Mouse (Mus musculus): Measurements from ENCODE around the gene Scaf8.
"Not testable (repeated sequence)": the region's sequence is repeated elsewhere in the genome, so short reads cannot be mapped to it uniquely, and the experiment has no call there.

Gene Scaf8

DNA sequence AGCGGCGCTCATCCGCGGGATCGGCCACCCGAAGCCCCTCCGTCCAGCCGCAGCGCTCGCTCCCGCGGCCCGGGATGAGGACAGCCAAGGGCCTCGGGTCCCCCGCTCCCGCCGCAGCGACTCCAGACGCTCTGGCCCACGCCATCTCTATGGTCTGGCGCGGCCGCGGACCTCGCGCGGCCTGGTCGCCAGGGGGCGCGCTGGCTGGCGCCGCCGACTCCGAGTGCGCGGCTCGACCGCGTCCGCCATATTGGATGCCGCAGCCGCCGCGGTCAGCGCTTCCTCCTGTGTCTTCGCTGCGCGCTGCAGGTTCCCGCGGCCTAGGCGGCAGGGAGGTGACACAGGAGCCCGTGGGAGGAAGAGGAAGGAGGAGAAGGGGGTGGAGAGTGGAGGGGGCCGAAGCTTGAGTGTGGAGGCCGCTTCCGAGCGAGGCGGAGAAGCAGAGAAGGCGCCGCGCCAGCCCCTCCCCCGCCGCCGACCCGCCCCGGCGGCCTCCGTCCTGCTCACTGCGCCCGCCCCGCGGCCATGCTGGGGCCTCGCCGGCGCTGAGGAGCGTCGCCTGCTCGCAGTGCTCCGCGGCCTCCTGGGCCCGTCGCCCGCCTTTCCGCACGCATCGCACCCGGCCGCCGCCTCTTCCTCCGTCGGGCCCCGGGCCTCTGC lies at the start of gene Scaf8:
TSS of gene Scaf8 (plus strand) at position 253 of the 660 bp plus-strand sequence.
- DNase-seq = peak; percentile 99

DNA sequence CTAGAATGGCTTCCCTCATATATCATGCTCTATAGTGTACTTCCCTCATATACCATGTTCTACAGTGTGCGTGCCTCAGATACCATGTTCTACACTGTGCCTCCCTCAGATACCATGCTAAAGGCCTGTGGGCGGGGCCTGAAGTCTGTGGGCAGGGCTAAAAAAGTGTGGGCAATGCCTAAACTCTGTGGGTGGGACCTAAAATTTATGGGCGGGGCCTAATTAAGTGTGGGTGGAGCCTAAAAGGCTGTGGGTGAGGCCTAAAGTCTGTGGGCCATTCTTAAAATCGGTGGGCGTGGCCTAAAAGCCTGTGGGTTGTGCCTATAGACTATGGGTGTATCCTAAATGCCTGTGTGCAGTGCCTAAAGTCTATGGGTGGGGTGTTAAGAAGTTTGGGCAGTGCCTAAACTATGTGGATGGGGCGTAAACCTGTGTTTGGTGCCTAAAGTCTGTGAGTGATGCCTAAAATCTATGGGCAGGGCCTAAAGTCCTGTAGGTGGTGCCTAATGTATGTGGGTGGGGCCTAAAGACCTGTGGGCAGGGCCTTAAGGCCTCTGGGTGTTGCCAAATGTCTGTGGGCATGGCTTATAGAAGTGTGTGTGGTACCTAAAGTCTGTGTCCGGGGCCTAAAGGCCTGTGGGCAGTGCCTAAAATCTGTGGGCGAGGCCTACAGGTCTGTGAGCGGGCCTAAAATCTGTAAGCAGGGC lies 39.5 kb upstream of the Scaf8 start:
- peak; percentile 84 for DNase-seq

DNA sequence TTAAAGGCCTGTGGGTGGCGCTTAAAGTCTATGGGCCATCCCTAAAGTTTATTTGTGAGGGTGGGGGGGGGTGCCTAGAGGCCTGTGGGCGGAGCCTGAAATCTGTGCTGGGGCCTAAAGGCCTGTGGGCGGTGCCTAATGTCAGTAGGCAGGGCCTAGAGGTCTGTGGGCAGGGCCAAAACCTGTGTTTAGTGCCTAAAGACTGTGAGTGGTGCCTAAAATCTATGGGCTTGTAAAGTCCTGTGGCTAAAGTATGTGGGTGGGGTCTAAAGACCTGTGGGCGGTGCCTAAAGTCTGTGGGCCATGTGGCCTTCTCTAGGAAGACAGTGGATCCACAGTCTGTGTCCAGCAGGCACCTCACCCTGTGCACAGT lies 38.9 kb upstream of the Scaf8 start:
- peak; percentile 84 for DNase-seq

DNA sequence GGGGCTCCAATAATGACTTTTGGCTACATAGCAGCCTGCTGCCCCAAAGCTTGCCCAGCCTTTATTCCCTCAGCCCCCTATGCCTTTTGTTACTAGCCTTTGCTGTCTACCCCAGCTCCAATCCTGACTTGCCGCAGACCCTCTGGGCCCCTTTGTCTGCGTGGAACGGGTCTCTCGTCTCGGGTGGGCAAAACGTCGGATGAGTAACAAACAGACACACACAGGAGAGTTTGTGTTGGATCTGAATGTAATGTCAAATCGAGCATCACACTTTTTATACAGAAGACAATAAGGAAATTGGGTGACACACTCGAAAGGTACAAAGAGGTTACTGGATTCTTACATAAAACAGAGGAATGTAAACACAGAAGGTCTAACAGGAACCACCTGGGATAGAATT lies 36.8 kb upstream of the Scaf8 start:
- not testable (repeated sequence) for DNase-seq

DNA sequence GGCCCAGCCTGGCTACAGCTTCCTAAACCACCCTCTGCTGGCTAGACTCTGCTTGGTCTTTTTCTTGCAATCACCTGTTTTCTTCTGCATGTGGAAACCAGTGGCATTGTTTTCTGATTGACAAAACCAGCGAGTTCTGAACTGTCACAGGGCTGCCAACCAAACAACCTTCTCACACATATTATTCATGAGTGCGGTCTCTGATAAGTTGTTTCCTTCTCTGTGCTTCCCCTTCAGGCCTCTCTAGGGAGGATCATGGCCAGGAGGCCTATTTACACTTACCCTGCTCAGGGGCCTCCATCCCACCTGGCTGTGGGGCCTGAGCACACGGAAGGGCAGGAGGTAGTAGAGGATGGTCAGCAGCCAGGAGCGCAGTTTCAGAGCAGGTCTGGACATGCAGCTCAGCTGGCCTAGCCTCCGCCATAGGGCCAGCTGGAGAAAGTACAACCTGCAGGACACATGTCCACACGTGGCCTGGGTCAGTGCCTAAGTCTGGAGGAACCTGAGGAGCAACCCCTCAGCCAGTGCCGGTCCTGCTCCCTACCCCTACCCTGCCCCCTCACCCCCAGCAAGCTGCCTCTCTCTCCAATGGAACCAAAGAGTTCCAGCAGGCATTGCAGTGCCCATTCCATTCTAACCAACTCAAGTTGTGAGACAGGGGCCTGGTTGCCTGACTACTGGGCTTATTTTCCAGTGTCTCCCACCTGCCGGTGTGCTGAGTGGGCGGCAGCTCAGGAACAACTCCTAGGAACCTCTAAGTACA lies 34.0 kb upstream of the Scaf8 start:
- peak; percentile 91 for DNase-seq

DNA sequence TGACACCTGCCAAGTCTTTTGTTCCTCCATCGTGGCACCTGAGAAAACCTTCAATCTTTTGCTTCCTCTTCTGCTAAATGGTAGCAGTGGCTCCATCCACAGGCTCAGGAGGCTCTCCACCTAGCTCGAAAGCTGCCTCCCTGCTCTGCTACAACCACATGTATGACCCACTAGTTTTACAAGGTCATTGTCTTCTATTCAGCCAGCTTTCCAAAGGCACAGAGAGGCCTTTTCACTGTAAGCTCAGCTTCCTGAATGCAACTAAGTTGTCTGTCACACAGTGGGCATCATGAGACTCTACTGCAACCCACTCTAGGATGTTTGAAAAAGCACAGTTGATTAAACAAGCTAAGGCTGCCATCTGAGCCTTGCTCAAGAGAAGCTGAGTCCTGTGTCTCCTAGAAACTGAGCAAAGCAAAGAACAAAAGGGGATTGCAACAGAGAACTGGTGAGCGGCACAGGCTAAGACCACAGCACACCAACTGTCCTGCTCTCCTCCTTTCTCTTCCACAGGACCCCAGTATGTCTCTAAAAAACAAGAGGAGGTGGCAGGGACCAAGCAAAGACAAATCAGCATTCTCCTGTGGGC lies 33.2 kb upstream of the Scaf8 start:
- peak; percentile 99 for DNase-seq

DNA sequence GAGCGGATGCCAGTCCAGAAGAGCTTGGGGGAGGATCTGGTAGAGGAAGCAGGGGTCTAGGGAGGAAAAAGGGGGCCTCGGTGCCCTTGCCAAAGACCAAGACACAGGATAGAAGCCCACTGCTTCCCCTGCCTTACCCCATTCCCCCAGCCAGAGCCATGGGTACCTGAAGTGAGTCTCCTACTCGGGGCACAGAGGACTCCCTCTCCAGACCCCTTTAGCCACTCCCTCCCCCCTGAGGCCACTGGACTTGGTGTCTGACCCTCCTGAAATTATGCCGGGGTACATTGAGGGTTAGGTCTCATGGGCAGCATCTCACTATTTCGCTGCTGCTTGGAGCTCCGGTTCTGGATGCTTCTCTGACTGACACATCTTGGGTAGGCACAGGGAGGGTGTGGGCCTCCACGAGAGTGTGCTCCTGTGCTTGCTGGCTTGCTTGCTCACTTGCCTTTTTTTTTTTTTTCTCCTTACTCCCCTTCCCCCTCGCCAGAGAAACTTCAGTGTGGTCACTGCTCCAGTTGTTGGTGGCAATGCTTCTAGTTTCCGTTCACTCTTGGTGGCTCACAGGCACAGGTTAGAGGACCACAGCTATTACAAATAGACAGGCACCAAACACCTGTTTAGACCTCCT lies 32.5 kb upstream of the Scaf8 start:
- DNase-seq = peak; percentile 98

DNA sequence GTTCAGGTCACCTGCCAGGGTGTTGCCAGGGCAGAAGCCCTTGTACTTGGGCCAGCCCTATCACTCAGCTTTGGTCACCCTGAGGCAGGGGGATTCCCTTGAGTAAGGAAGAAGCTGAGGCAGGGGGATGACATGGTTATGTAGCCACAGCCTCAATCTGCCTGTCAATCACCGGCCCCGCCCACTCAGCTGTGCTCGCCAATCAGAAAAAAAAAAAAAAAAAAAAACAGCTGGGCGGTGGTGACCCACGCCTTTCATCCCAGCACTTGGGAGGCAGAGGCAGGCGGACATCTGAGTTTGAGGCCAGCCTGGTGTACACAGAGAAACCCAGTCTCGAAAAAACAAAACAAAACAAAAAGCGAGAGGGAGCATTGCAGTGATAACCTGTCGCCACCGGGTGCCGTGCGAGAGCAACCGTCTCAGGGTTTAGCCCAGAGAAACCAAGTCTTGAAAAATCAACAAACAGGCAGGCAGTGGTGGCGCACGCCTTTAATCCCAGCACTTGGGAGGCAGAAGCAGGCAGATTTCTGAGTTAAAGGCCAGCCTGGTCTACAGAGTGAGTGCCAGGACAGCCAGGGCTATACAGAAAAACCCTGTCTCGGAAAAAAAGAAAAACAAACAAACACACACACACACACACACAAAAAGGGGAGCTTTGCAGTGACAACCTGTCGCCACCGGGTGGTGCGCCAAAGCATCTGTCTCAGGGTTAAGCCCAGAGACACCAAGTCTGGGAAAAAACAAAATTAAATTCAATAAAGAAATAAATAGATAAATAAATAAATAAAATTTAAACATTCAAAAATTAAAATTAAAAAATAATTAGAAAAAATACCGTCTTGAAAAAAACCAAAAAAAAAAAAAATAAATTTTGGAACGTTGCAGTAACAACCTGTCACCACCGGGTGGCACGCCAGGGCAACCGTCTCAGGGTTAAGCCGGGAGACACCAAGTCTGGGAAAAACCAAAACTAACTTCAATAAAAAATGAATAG lies 31.7 kb upstream of the Scaf8 start:
- peak; percentile 96 for DNase-seq

DNA sequence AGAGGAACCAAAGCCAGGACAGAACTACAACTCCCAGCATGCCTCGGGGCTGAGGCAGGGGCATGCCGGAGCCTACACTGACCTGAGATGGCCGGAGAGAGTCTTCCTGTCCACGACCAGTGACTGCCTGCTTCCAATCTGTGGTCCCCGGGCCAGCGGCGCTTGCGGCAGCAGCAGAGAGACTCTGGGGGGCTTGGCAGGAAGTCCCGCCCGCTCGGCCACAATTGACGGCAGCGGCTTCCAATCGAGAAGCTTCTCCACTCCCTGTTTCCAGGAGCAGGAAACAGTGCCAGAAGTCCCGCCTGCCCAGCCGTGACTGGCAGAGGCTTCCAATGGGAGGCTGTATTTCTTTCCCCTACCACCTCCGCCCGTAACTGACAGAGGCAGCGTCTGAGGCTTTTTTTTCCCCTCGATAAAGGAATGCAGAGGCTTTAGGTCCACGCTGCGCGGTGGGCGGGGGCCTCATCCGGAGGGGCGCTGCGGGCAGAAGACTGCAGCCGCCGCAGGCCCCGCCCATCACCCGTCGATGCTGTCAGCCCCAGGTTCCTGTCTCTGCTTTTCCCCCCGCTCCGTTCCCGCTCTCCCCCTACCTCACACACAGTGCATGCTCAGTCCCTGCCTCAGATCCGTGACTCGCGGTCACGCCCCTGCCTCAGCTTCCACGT lies 30.8 kb upstream of the Scaf8 start:
- peak; percentile 100 for DNase-seq

DNA sequence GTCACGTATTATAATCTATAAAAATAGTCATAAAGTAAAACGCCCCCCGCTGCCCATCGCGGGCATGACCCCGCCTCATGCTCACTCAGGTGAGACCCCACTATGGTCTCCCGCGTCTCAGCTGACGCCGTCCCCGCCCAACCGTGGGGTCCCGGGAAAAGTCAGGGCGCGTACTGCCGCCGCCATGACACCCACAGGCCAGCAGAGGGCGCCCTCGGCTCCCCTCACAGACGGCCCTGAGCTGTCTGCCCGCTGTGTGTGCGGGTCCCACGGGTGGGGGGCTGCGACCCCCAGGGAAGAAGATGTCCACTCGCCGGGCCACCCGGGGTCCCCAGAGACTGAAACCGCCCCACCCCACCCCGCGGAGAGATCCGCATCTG lies 30.2 kb upstream of the Scaf8 start:
- peak; percentile 98 for DNase-seq

DNA sequence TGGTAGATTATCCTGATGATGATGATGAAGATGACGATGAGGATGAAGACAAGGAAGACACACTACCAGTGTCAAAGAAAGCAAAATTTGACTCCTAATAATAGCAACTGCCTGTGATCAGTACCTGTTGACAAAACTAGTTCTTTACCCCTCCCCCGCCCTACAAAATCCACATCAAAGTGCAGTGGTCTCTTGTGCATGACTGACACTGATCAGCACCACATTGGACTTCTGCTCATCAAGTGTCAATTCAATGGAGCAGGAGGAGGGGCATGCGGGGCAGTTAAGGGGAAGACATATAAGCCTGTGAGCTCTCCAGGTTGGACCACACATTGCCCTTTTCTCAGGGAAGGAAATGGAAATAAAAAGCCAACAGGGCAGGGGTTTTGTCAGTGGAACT lies 29.6 kb upstream of the Scaf8 start:
- DNase-seq = peak; percentile 88

DNA sequence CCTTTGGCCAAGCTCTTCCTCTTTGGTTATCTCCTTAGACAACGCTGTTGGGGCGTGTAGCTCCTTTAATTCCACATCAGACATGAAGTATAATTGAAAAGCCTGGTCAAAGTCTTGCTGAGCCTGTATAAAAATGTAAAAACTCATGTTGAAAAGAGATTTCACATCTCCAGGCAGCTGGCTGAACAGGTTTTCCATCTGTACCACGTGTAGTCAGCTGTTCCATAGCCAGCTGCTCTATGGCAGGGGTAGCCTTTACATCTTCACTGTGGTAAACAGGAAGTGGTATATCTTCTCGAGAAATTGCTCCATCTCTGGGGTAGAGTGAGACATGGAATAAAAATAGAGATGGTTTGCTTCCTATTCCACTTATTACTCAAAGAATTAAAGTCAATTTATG lies 22.1 kb upstream of the Scaf8 start:
- peak; percentile 51 for DNase-seq

DNA sequence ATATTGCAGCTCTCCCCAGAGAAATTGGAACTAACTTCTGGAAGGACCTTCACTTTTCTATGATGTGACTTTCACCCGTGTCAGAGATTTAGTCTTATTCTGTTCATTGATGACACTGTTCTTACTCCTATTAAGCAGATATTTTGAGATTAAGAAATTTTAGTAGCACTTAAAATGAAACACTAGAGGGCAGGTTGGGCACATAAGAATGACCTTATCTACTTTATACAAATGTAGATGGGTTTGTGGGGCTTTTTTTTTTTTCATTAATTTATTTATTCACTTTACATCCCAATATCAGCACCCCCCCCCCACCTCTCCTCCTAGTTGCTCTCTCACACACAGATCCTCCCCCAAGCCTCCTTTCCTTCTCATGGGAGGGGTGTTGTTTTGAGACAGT lies 15.5 kb upstream of the Scaf8 start:
- DNase-seq = not testable (repeated sequence)

DNA sequence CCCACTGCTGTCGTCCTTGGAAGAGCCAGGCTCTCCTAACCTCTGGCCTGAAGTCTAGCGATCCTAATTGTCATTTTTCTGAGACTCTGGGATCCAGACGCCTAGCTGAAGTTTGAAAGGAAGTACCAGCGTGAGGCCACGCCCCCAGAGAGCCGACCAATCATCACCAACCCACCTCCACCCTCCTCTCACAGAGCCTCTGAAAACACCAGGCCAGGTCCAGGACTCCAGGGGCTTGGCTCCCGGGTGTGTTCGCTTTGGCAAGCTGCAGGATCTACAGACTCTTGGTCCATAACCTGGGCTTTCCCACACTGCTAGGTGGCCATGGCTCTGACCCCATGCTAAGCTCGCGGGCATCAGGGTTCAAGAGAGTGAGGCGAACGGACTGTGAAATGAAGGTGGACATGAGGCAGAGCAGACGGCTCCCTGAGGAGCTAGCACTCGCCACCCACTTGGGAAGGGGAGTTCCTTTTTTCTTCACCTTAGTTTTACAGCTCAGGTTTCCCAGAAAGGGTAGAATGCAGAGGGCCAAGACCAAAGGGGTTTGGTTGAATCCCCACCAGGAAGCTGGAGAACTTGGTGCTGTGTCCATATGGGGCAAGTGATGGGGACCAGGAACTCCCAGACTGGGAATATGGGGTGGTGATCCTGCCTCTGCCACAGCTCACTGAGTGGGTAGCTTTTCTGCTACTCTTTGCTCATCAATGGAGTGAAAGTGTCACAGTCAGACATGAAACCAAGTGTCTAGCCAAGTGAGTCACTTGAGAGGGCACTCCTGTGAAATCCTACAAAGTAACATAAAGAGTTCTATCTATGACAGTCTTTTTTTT lies 12.2 kb upstream of the Scaf8 start:
- peak; percentile 99 for DNase-seq

DNA sequence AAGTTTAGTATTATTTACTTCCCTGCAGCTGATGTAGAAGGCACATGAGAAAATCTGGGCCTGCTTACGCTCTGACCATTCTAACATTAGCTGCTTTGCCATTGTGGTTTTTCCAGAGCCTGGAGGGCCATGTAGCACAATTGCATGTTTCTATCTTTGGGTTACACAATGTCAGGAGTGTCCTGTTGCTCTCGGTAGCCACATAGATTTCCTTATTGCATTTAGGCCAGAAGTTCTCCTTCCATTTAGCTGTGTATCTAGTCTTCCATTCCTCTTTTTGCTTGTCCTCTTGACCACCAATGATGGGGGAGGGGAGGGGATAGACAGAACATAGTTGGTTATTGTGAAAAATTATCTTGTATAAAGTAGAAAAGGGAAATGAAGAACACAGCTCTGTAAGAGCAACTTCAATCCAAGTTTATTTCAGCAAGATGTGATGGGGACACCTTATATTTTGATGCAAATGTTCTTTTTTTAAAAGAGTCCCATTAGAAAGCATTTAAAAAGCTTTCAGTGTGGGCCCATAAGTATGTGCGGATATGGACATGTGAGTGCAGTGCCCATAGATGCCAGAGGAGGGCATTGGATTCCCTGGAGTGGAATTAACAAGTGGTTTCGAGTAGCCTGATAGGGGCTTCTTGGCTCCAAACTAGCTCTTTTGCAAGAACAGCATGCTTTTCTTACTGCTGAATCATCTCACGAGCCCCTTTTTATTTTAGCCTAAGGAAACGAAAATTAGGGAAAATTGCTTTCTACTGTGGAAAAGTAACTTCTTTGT lies 10.4 kb upstream of the Scaf8 start:
- peak; percentile 63 for DNase-seq

DNA sequence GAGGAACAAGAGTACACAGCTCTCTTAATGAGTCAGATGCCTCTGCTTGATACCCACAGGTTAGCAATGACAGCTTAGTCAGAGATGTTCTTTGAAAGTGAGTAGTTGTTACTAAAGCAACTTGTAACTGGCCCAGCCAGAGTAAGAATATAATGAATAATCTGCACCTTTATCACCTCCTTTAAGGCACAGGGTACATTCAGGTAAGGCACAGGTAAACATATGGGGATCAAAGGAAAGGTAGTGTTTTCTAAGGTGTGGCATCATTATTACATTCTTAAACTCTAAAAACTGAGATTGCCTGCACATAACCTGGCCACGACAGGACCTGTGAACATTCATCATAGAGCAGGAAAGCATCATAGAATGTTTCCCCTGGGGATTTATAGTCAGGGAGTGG lies 9.8 kb upstream of the Scaf8 start:
- DNase-seq = no peak

DNA sequence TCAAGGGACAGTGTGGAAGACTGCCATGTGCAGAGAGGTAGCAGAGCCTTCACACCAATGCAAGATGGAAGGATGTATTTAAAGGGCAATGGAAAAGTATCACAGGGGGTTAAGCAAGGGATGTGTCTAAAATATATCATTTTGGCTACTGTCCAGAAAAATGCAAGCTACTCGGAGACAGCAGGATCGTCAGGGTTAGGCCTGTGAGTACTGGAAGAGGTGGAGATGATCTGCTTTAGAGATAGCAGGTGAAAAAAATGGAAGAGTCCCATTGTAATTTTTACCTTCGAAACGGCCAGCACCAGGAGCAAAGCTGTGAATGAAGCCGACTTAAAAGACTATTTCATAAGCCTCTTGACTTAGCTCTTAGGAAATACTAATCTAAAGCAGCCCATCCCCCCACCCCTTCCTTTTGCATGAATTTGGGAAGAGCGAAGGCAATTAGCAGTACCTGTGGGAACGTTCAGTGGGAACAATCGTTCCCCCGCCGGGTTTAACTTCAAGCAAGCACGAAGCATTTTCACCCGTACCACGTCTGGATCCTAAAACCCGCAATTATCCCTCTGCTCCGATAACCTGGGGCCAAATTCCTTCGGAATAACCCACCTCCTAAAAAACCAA lies 925 bp upstream of the Scaf8 start:
- peak; percentile 79 for DNase-seq

DNA sequence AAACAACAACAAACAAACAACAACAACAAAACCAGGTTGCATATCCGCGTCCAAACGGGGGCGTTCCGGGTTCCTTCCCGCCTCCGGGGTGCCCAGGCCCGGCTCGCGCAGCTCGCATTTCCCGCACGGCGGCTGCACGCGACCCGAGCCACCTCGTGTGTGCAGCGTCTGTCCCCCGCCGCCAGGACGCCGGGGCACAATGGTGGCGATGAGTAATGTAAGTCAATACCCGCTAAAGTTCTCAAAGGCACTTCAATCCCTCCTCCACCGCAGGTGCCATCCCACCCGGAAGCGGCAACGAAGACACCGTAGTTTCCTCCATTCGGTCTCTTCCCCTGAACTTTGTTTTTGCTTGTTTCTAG lies 433 bp upstream of the Scaf8 start:
- DNase-seq = no peak

DNA sequence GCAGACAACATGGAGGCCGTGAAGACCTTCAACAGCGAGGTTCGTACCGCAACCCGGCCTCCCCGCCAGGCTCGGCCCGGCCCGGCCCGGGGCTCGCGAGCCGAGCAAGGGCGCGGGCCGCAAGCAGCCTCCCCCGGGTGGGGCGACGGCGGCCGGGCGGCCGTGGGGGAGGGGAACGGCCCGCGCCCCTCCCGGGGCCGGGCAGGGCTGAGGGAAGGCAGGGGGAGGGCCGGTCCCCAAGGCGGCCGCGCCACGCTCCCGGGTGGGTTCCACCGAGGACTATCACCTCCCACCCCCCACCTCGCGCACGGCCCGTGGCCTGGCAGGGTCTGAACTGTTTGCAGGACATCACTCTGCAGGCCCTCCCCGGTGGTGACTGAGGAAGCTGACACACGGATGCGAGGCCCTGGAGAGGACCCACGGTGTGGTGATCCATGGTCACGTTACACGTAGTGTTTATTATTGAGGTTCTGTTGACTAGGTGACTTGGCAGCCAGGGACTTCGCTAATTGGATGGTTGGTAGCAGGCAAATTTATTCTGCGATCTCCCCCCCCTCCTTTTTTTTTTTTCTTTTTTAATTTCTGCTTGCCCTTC lies 705 bp downstream of the Scaf8 start:
- DNase-seq = peak; percentile 98
